Mouse (Mus musculus) limb, embryonic 15.5 days (tissue): ENCODE data around the gene Map4. TPM values are rescaled to one million over a fixed set of nuclear protein-coding genes. Genes with fewer than 3 reads are reported as not detected.

Source experiments
- ATAC-seq: fragments of 200-750 bp; cut with Nextera tagmentation; 2 replicates; pipeline ENCODE4 v1.8.0; 2017; ENCODE audit warnings: low read depth, moderate TSS enrichment; ENCODE audit not compliant: insufficient number of reproducible peaks, low FRiP score, low TSS enrichment
- H3K27ac ChIP-seq: fragments of 300-500 bp; sonication (generic); 2 replicates; pipeline ENCODE4 v1.5.1; 2015; ENCODE audit warnings: moderate library complexity, mild to moderate bottlenecking, inconsistent platforms
- H3K27me3 ChIP-seq: fragments of 300-500 bp; sonication (generic); 2 replicates; pipeline ENCODE4 v1.6.1; 2015; ENCODE audit warnings: inconsistent platforms
- H3K36me3 ChIP-seq: fragments of 300-500 bp; sonication (generic); 2 replicates; pipeline ENCODE4 v1.6.1; 2015; ENCODE audit warnings: inconsistent platforms
- H3K4me1 ChIP-seq: fragments of 300-500 bp; sonication (generic); 2 replicates; pipeline ENCODE4 v1.6.1; 2015; ENCODE audit warnings: inconsistent platforms
- H3K4me2 ChIP-seq: fragments of 300-500 bp; sonication (generic); 2 replicates; pipeline ENCODE4 v1.6.1; 2015; ENCODE audit warnings: mild to moderate bottlenecking, inconsistent platforms
- H3K4me3 ChIP-seq: fragments of 300-500 bp; sonication (generic); 2 replicates; pipeline ENCODE4 v1.5.1; 2015; ENCODE audit warnings: mild to moderate bottlenecking, inconsistent platforms
- H3K9ac ChIP-seq: fragments of 300-500 bp; sonication (generic); 2 replicates; pipeline ENCODE4 v1.6.1; 2015; ENCODE audit warnings: inconsistent platforms
- H3K9me3 ChIP-seq: fragments of 300-500 bp; sonication (generic); 2 replicates; pipeline ENCODE4 v1.6.1; 2016; ENCODE audit warnings: inconsistent platforms
- WGBS: fragments of 180-500 bp; shearing (Covaris S2); methylation state at CpG from one replicate; pipeline ENCODE4 v1.1.7; 2015; 5-methylcytosine and 5-hydroxymethylcytosine counted together
- polyA plus RNA-seq: library from polyadenylated mRNA; unstranded; fragments of >200 nt; fragmentation: Nextera tagmentation; extraction: Ambion mirVana; gene quantifications from 2 replicates; pipeline ENCODE4 v1.2.1, GENCODE M21; 2015

Map4 gene
- polyA plus RNA-seq, 1 experiment from 2014 or later: 67.1 TPM

GRCm38 (mm10) chr9:109930752-109931151 is 508 bp upstream of the Map4 start:
- Histone ChIP-seq H3K27me3 (no peaks in the 10 kb centered on the region), H3K4me1 (peaks cover 11% of the 10 kb centered on the region), H3K27ac (peak overlapping the region; percentile 96), H3K36me3 (no peaks in the 10 kb centered on the region), H3K4me2 (peak overlapping the region; percentile 71), H3K9me3 (no peaks in the 10 kb centered on the region), H3K4me3 (peak overlapping the region; percentile 83), H3K9ac (0 out of 2 replicates have a peak overlapping the region, but pooled peaks have one; percentile 20)
- 63% methylated on average over 6 of the region's 6 CpGs for WGBS
- ATAC-seq: no peak

- WGBS: under 1% methylated on average over 20 of the region's 20 CpGs
- no peaks in the 10 kb centered on the region for H3K9me3 ChIP-seq
- peaks cover 11% of the 10 kb centered on the region for H3K4me1 ChIP-seq
- H3K4me3 ChIP-seq: peak overlapping the region; percentile 83
- peak overlapping the region; percentile 96 for H3K27ac ChIP-seq
- peak overlapping the region; percentile 71 for H3K4me2 ChIP-seq
- H3K36me3 ChIP-seq: no peaks in the 10 kb centered on the region
- H3K9ac ChIP-seq: peak overlapping the region; percentile 87
- no peak for ATAC-seq
- no peaks in the 10 kb centered on the region for H3K27me3 ChIP-seq
These were observed 1.1 kb downstream of the Map4 start for GRCm38 (mm10) chr9:109932361-109932755.

GRCm38 (mm10) chr9:109932756-109933375 is 1.6 kb downstream of the Map4 start:
- WGBS: under 1% methylated on average over 12 of the region's 12 CpGs
- Histone ChIP-seq H3K9me3 (no peaks in the 10 kb centered on the region), H3K4me3 (peak overlapping the region; percentile 83), H3K4me2 (peak overlapping the region; percentile 71), H3K27me3 (no peaks in the 10 kb centered on the region), H3K9ac (peak overlapping the region; percentile 87), H3K27ac (peak overlapping the region; percentile 96), H3K36me3 (no peaks in the 10 kb centered on the region), H3K4me1 (peaks cover 11% of the 10 kb centered on the region)
- ATAC-seq: 0 out of 2 replicates have a peak, but pooled peaks have one; percentile 12

- H3K4me3 ChIP-seq: no peak overlapping the region
- H3K4me1 ChIP-seq: peaks cover 2% of the 10 kb centered on the region; the same call in 1 of the 2 replicates
- H3K4me2 ChIP-seq: no peak overlapping the region
- WGBS: 90% methylated on average over 3 of the region's 3 CpGs
- H3K27ac ChIP-seq: no peak overlapping the region
- no peaks in the 10 kb centered on the region for H3K9me3 ChIP-seq
- H3K27me3 ChIP-seq: no peaks in the 10 kb centered on the region
- H3K36me3 ChIP-seq: no peaks in the 10 kb centered on the region
- H3K9ac ChIP-seq: no peak overlapping the region
- no peak for ATAC-seq
These were observed 8.1 kb downstream of the Map4 start for GRCm38 (mm10) chr9:109939401-109939800.

GRCm38 (mm10) chr9:109942796-109943195 is 11.5 kb downstream of the Map4 start:
- no peaks in the 10 kb centered on the region for H3K27me3 ChIP-seq
- H3K4me2 ChIP-seq: no peak overlapping the region
- WGBS: 76% methylated on average over 4 of the region's 4 CpGs
- H3K9ac ChIP-seq: no peak overlapping the region
- no peak overlapping the region for H3K27ac ChIP-seq
- H3K4me3 ChIP-seq: no peak overlapping the region
- H3K9me3 ChIP-seq: no peaks in the 10 kb centered on the region
- no peak for ATAC-seq
- H3K4me1 ChIP-seq: no peaks in the 10 kb centered on the region
- H3K36me3 ChIP-seq: no peaks in the 10 kb centered on the region

GRCm38 (mm10) chr9:109944712-109945111 is 13.5 kb downstream of the Map4 start:
- no peak for ATAC-seq
- Histone ChIP-seq H3K4me3 (no peak overlapping the region), H3K4me1 (no peaks in the 10 kb centered on the region), H3K27ac (no peak overlapping the region), H3K9ac (no peak overlapping the region), H3K9me3 (no peaks in the 10 kb centered on the region), H3K27me3 (no peaks in the 10 kb centered on the region), H3K4me2 (no peak overlapping the region), H3K36me3 (no peaks in the 10 kb centered on the region)
- 77% methylated on average over 2 of the region's 2 CpGs for WGBS

GRCm38 (mm10) chr9:109948546-109948945 is 17.3 kb downstream of the Map4 start:
- no peak overlapping the region for H3K27ac ChIP-seq
- no peak overlapping the region for H3K4me2 ChIP-seq
- no peak overlapping the region for H3K9ac ChIP-seq
- H3K27me3 ChIP-seq: no peaks in the 10 kb centered on the region
- H3K4me3 ChIP-seq: no peak overlapping the region
- H3K9me3 ChIP-seq: no peaks in the 10 kb centered on the region
- H3K36me3 ChIP-seq: no peaks in the 10 kb centered on the region
- no peaks in the 10 kb centered on the region for H3K4me1 ChIP-seq
- no peak for ATAC-seq

GRCm38 (mm10) chr9:109949801-109950200 is 18.5 kb downstream of the Map4 start:
- Histone ChIP-seq H3K4me3 (no peak overlapping the region), H3K4me1 (no peaks in the 10 kb centered on the region), H3K27ac (no peak overlapping the region), H3K9ac (no peak overlapping the region), H3K36me3 (no peaks in the 10 kb centered on the region), H3K4me2 (no peak overlapping the region), H3K27me3 (no peaks in the 10 kb centered on the region), H3K9me3 (no peaks in the 10 kb centered on the region)
- ATAC-seq: no peak
- WGBS: 90% methylated on average over 4 of the region's 4 CpGs

GRCm38 (mm10) chr9:109953538-109953937 is 22.3 kb downstream of the Map4 start:
- Histone ChIP-seq H3K4me3 (no peak overlapping the region), H3K4me1 (no peaks in the 10 kb centered on the region), H3K9ac (no peak overlapping the region), H3K36me3 (no peaks in the 10 kb centered on the region), H3K27ac (no peak overlapping the region), H3K27me3 (no peaks in the 10 kb centered on the region), H3K9me3 (no peaks in the 10 kb centered on the region), H3K4me2 (no peak overlapping the region)
- WGBS: 94% methylated on average over 8 of the region's 8 CpGs
- ATAC-seq: no peak

GRCm38 (mm10) chr9:109954631-109955030 is 23.4 kb downstream of the Map4 start:
- no peak overlapping the region for H3K4me2 ChIP-seq
- H3K9me3 ChIP-seq: no peaks in the 10 kb centered on the region
- H3K36me3 ChIP-seq: no peaks in the 10 kb centered on the region
- ATAC-seq: no peak
- no peak overlapping the region for H3K9ac ChIP-seq
- no peak overlapping the region for H3K4me3 ChIP-seq
- no peaks in the 10 kb centered on the region for H3K27me3 ChIP-seq
- H3K4me1 ChIP-seq: no peaks in the 10 kb centered on the region
- H3K27ac ChIP-seq: no peak overlapping the region

- H3K4me3 ChIP-seq: no peak overlapping the region
- H3K27me3 ChIP-seq: no peaks in the 10 kb centered on the region
- no peak overlapping the region for H3K9ac ChIP-seq
- no peak overlapping the region for H3K27ac ChIP-seq
- no peak for ATAC-seq
- no peaks in the 10 kb centered on the region for H3K4me1 ChIP-seq
- WGBS: 57% methylated on average over 5 of the region's 5 CpGs
- no peaks in the 10 kb centered on the region for H3K36me3 ChIP-seq
- H3K9me3 ChIP-seq: no peaks in the 10 kb centered on the region
- no peak overlapping the region for H3K4me2 ChIP-seq
These were observed 28.3 kb downstream of the Map4 start for GRCm38 (mm10) chr9:109959456-109960150.

- H3K36me3 ChIP-seq: no peaks in the 10 kb centered on the region
- no peak overlapping the region for H3K4me3 ChIP-seq
- no peak overlapping the region for H3K9ac ChIP-seq
- no peak overlapping the region for H3K4me2 ChIP-seq
- ATAC-seq: no peak
- WGBS: 92% methylated on average over 4 of the region's 4 CpGs
- H3K27me3 ChIP-seq: no peaks in the 10 kb centered on the region
- no peaks in the 10 kb centered on the region for H3K4me1 ChIP-seq
- H3K27ac ChIP-seq: no peak overlapping the region
- no peaks in the 10 kb centered on the region for H3K9me3 ChIP-seq
These were observed 29.3 kb downstream of the Map4 start for GRCm38 (mm10) chr9:109960593-109960992.
